Mouse (Mus musculus) heart, postnatal 25 days (tissue): Measurements from ENCODE around the gene Jsrp1. TPM values are rescaled to one million over a fixed set of nuclear protein-coding genes. Genes with fewer than 3 reads are reported as not detected.

ENCODE experiments used
- DNase-seq: peaks from one replicate; pipeline ENCODE4 v3.0.0; 2022; ENCODE audit warnings: low spot score
- intact Hi-C: fragments of 180-260 bp; cut with DNase I; formaldehyde crosslinking; loops from one replicate; pipeline ENCODE4 v1.15.1; 2025
- total RNA-seq, 2 experiments: library from RNA; stranded (reverse); gene quantifications; 2 replicates each; pipeline ENCODE4 v1.2.3; 2021

The Jsrp1 gene
- total RNA-seq = under 1 TPM; 0.48 to 0.81 TPM

GRCm38 (mm10) chr10:80813366-80813765, at the start of gene Jsrp1:
Gene Jsrp1, minus strand, starts transcription at chr10:80813498.
- DNase-seq = no peak
- intact Hi-C loops = no loop called here

- DNase-seq = no peak
- intact Hi-C loops = no loop called here
Measured at GRCm38 (mm10) chr10:80862305-80862704, 49.0 kb upstream of the Jsrp1 start.

- DNase-seq = no peak
- intact Hi-C loops = no loop called here
Measured at GRCm38 (mm10) chr10:80858350-80858935, 45.1 kb upstream of the Jsrp1 start.

- intact Hi-C loops = no loop called here
- no peak for DNase-seq
Measured at GRCm38 (mm10) chr10:80857848-80858247, 44.5 kb upstream of the Jsrp1 start.

GRCm38 (mm10) chr10:80857386-80857785, 44.1 kb upstream of the Jsrp1 start:
- intact Hi-C loops = no loop called here
- DNase-seq = no peak

- no peak for DNase-seq
- intact Hi-C loops = no loop called here
Measured at GRCm38 (mm10) chr10:80856908-80857307, 43.6 kb upstream of the Jsrp1 start.

- intact Hi-C loops = no loop called here
- DNase-seq = no peak
Measured at GRCm38 (mm10) chr10:80856267-80856666, 43.0 kb upstream of the Jsrp1 start.

GRCm38 (mm10) chr10:80855749-80856073, 42.4 kb upstream of the Jsrp1 start:
- intact Hi-C loops = no loop called here
- no peak for DNase-seq

- DNase-seq = peak; percentile 93
- intact Hi-C loops = no loop called here
Measured at GRCm38 (mm10) chr10:80854913-80855748, 41.8 kb upstream of the Jsrp1 start, which contains the start of the genes Lsm7 and Sppl2b. Gene Lsm7, minus strand, starts transcription at chr10:80855209. Gene Sppl2b, plus strand, starts transcription at chr10:80855275.

GRCm38 (mm10) chr10:80848571-80848970, 35.3 kb upstream of the Jsrp1 start:
- no peak for DNase-seq
- intact Hi-C loops = no loop called here

- intact Hi-C loops = no loop called here
- DNase-seq = no peak
Measured at GRCm38 (mm10) chr10:80845732-80846131, 32.4 kb upstream of the Jsrp1 start.

GRCm38 (mm10) chr10:80845055-80845693, 31.9 kb upstream of the Jsrp1 start:
- no peak for DNase-seq
- intact Hi-C loops = no loop called here

- intact Hi-C loops = no loop called here
- no peak for DNase-seq
Measured at GRCm38 (mm10) chr10:80843931-80844547, 30.7 kb upstream of the Jsrp1 start, which contains the start of gene Lingo3. Gene Lingo3, minus strand, starts transcription at chr10:80844039.

- intact Hi-C loops = no loop called here
Measured at GRCm38 (mm10) chr10:80843087-80843930, 30.0 kb upstream of the Jsrp1 start.

GRCm38 (mm10) chr10:80842334-80842733, 29.0 kb upstream of the Jsrp1 start:
- no peak for DNase-seq
- intact Hi-C loops = no loop called here

More at GRCm38 (mm10) chr10:80843087-80843930, 30.0 kb upstream of the Jsrp1 start:
- no peak for DNase-seq

- intact Hi-C loops = no loop called here
- DNase-seq = no peak
Measured at GRCm38 (mm10) chr10:80841685-80842084, 28.4 kb upstream of the Jsrp1 start.

GRCm38 (mm10) chr10:80839848-80840247, 26.6 kb upstream of the Jsrp1 start:
- no peak for DNase-seq
- intact Hi-C loops = no loop called here

- no peak for DNase-seq
- intact Hi-C loops = no loop called here
Measured at GRCm38 (mm10) chr10:80838346-80838912, 25.1 kb upstream of the Jsrp1 start.

GRCm38 (mm10) chr10:80837827-80838226, 24.5 kb upstream of the Jsrp1 start:
- DNase-seq = no peak
- intact Hi-C loops = no loop called here
